8 mouse cellular contexts compared by ENCODE assay signal in the genomic region with DNA sequence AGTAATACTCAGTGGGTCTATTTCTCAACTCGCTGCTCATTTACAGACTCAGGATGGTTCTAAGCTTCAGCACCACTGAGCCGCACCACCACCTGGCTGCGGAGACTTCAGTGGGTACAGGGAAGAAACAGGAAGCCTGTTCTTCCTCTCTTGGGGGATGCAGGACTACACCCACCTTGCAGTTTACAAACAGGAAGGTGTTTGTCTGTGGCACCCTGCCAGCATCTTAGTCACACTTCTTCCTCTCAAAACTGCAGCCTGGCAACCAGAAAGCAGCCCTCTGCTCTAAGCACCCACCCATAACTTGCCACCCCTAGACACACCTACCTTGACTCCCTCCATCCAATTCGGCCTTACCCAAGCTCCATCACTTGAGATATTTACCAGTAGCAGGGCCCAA. TPM values are rescaled to one million over a fixed set of nuclear protein-coding genes. Genes with fewer than 3 reads are reported as not detected.
DNase-seq lines count a peak whose midpoint lies in the region; ATAC-seq lines count a peak whose summit lies in the region.

No protein-coding gene starts in this region.

- WGBS in neural tube, embryonic 14.5 days = 94% methylated on average over 4 of the region's 4 CpGs
- 82% methylated on average over 4 of the region's 4 CpGs for WGBS in kidney, embryonic 16.5 days
- 90% methylated on average over 4 of the region's 4 CpGs for WGBS in hindbrain, embryonic 12.5 days
- WGBS in forebrain, embryonic 11.5 days = 93% methylated on average over 4 of the region's 4 CpGs

- no peak overlapping the region for H3K27ac ChIP-seq in neural tube, embryonic 14.5 days (ENCODE audit: low read depth, low read length)
- no peak overlapping the region for H3K27ac ChIP-seq in kidney, embryonic 16.5 days (ENCODE audit: low read length)
- no peak overlapping the region for H3K27ac ChIP-seq in hindbrain, embryonic 12.5 days
- H3K27ac ChIP-seq in forebrain, embryonic 11.5 days (ENCODE audit: low read depth, low read length) = no peak overlapping the region

- no peak overlapping the region for H3K4me3 ChIP-seq in neural tube, embryonic 14.5 days (ENCODE audit: low read depth, low read length)
- H3K4me3 ChIP-seq in kidney, embryonic 16.5 days (ENCODE audit: low read length) = no peak overlapping the region
- no peak overlapping the region for H3K4me3 ChIP-seq in hindbrain, embryonic 12.5 days
- no peak overlapping the region for H3K4me3 ChIP-seq in forebrain, embryonic 11.5 days (ENCODE audit: low read depth, low read length)

- H3K4me1 ChIP-seq in neural tube, embryonic 14.5 days (ENCODE audit: control insufficient read depth, insufficient read depth, low read length) = no peaks in the 10 kb centered on the region
- H3K4me1 ChIP-seq in kidney, embryonic 16.5 days (ENCODE audit: insufficient read depth, low read length) = no peaks in the 10 kb centered on the region
- no peaks in the 10 kb centered on the region; the same call in 1 of the 2 replicates for H3K4me1 ChIP-seq in hindbrain, embryonic 12.5 days
- no peaks in the 10 kb centered on the region for H3K4me1 ChIP-seq in forebrain, embryonic 11.5 days (replicated peaks; ENCODE audit: control insufficient read depth, insufficient read depth, low read length)

- H3K9ac ChIP-seq in neural tube, embryonic 14.5 days (replicated peaks; ENCODE audit: low read depth, low read length) = no peak overlapping the region
- H3K9ac ChIP-seq in kidney, embryonic 16.5 days (replicated peaks; ENCODE audit: low read length) = no peak overlapping the region
- no peak overlapping the region for H3K9ac ChIP-seq in hindbrain, embryonic 12.5 days
- no peak overlapping the region for H3K9ac ChIP-seq in forebrain, embryonic 11.5 days (ENCODE audit: low read length)

- no peaks in the 10 kb centered on the region for H3K9me3 ChIP-seq in neural tube, embryonic 14.5 days (ENCODE audit: control insufficient read depth, low read length)
- no peaks in the 10 kb centered on the region for H3K9me3 ChIP-seq in kidney, embryonic 16.5 days (ENCODE audit: low read length)
- no peaks in the 10 kb centered on the region for H3K9me3 ChIP-seq in hindbrain, embryonic 12.5 days (replicated peaks)
- no peaks in the 10 kb centered on the region for H3K9me3 ChIP-seq in forebrain, embryonic 11.5 days (ENCODE audit: control insufficient read depth, low read length)

- H3K36me3 ChIP-seq in neural tube, embryonic 14.5 days (ENCODE audit: control insufficient read depth, insufficient read depth, low read length) = no peaks in the 10 kb centered on the region
- no peaks in the 10 kb centered on the region for H3K36me3 ChIP-seq in kidney, embryonic 16.5 days (ENCODE audit: insufficient read depth, low read length)
- no peaks in the 10 kb centered on the region for H3K36me3 ChIP-seq in hindbrain, embryonic 12.5 days
- no peaks in the 10 kb centered on the region for H3K36me3 ChIP-seq in forebrain, embryonic 11.5 days (ENCODE audit: control insufficient read depth, insufficient read depth, low read length)

- no peak overlapping the region for H3K4me2 ChIP-seq in neural tube, embryonic 14.5 days (ENCODE audit: low read depth, low read length)
- H3K4me2 ChIP-seq in kidney, embryonic 16.5 days (replicated peaks; ENCODE audit: low read depth, low read length) = no peak overlapping the region
- H3K4me2 ChIP-seq in hindbrain, embryonic 12.5 days (replicated peaks) = no peak overlapping the region
- H3K4me2 ChIP-seq in forebrain, embryonic 11.5 days (ENCODE audit: low read depth, low read length, severe bottlenecking) = no peak overlapping the region

- no peak for DNase-seq in neural tube, embryonic 10.5 days (ENCODE audit: extremely low spot score, low spot score)
- peak; percentile 33 to 35 for DNase-seq in frontal cortex, postnatal 10 days (ENCODE audit: low spot score in 2 of 2)
- no peak for DNase-seq in yolk sac, embryonic 10.5 days (ENCODE audit: low spot score)
- DNase-seq in forebrain, embryonic 11.5 days (ENCODE audit: low spot score) = no peak

- H3K27me3 ChIP-seq in neural tube, embryonic 14.5 days (ENCODE audit: control insufficient read depth, insufficient read depth, low read length) = no peaks in the 10 kb centered on the region
- no peaks in the 10 kb centered on the region for H3K27me3 ChIP-seq in kidney, embryonic 16.5 days (ENCODE audit: insufficient read depth, low read length)
- no peaks in the 10 kb centered on the region for H3K27me3 ChIP-seq in hindbrain, embryonic 12.5 days
- H3K27me3 ChIP-seq in forebrain, embryonic 11.5 days (ENCODE audit: control insufficient read depth, insufficient read depth, low read length) = no peaks in the 10 kb centered on the region

- ATAC-seq in neural tube, embryonic 14.5 days (ENCODE audit: low read depth) = 0 out of 2 replicates have a peak, but pooled peaks have one; percentile 10
- peak; percentile 72; the same call in 1 of the 2 replicates for ATAC-seq in kidney, embryonic 16.5 days (ENCODE audit: low FRiP score, low TSS enrichment)
- peak; percentile 85 for ATAC-seq in neutrophil, adult 5-6 weeks (ENCODE audit: extremely low read depth, insufficient number of reproducible peaks, low FRiP score, poor library complexity, severe bottlenecking)
- no peak for ATAC-seq in hindbrain, embryonic 12.5 days (ENCODE audit: low FRiP score)
- ATAC-seq in forebrain, embryonic 11.5 days (replicated peaks; ENCODE audit: low FRiP score) = no peak

RNA-seq across cellular contexts. Expression of a gene that starts 55.1 kb away (rescaled TPM):
- 169 and 177 TPM in 2 replicates for polyA plus RNA-seq in neural tube, embryonic 14.5 days (2014; fragmentation: Nextera tagmentation; extraction: Ambion mirVana)
- polyA plus RNA-seq in kidney, embryonic 16.5 days (2015; fragmentation: Nextera tagmentation; extraction: Ambion mirVana) = 73.8 and 82.0 TPM in 2 replicates
- total RNA-seq in neutrophil, adult 5-6 weeks (2017) = 41.7 and 45.2 TPM in 2 replicates
- polyA plus RNA-seq in hindbrain, embryonic 12.5 days (2016; fragmentation: Nextera tagmentation; extraction: Ambion mirVana) = 149 and 155 TPM in 2 replicates
- polyA plus RNA-seq in forebrain, embryonic 11.5 days (2014; fragmentation: Nextera tagmentation; extraction: Ambion mirVana) = 205 and 208 TPM in 2 replicates

Comparison
In these comparisons a context has a peak if more than half of its experiments do, and no peak if none do; other contexts are left out.
1. ATAC-seq: peak in neural tube, embryonic 14.5 days (single experiment), kidney, embryonic 16.5 days (single experiment) and neutrophil, adult 5-6 weeks (single experiment); none in hindbrain, embryonic 12.5 days (single experiment) and forebrain, embryonic 11.5 days (single experiment).
2. DNase-seq: peak in frontal cortex, postnatal 10 days (2 of 2); none in neural tube, embryonic 10.5 days (single experiment), yolk sac, embryonic 10.5 days (single experiment) and forebrain, embryonic 11.5 days (single experiment).